Mouse (Mus musculus) lung, postnatal 0 days (tissue): ENCODE results near the gene Gpr65. TPM values are rescaled to one million over a fixed set of nuclear protein-coding genes. Genes with fewer than 3 reads are reported as not detected.
"Not testable (repeated sequence)": the region's sequence is repeated elsewhere in the genome, so short reads cannot be mapped to it uniquely, and the experiment has no call there.

Experiments used
- ATAC-seq: fragments of 200-750 bp; cut with Nextera tagmentation; 2 replicates; pipeline ENCODE4 v1.8.0; 2017; ENCODE audit warnings: moderate library complexity
- DNase-seq: peaks from one replicate; pipeline ENCODE4 v3.0.0-alpha.2; 2016; ENCODE audit warnings: low spot score
- H3K27ac ChIP-seq: fragments of 300-500 bp; sonication (generic); 2 replicates; pipeline ENCODE4 v1.5.1; 2014; ENCODE audit warnings: antibody characterized with exemption, mild to moderate bottlenecking, low read length, mixed read lengths
- H3K27me3 ChIP-seq: fragments of 300-500 bp; sonication (generic); replicated peaks from 2 replicates; pipeline ENCODE4 v1.6.1; 2014; ENCODE audit warnings: low read length, mixed read lengths; ENCODE audit not compliant: insufficient read depth
- H3K36me3 ChIP-seq: fragments of 300-500 bp; sonication (generic); 2 replicates; pipeline ENCODE4 v1.6.1; 2014; ENCODE audit warnings: low read length, mixed read lengths; ENCODE audit not compliant: insufficient read depth
- H3K4me1 ChIP-seq: fragments of 300-500 bp; sonication (generic); 2 replicates; pipeline ENCODE4 v1.6.1; 2014; ENCODE audit warnings: antibody characterized with exemption, low read depth, low read length, mixed read lengths; ENCODE audit not compliant: insufficient read depth
- H3K4me2 ChIP-seq: fragments of 300-500 bp; sonication (generic); replicated peaks from 2 replicates; pipeline ENCODE4 v1.6.1; 2014; ENCODE audit warnings: low read depth, mild to moderate bottlenecking, low read length, moderate library complexity, mixed read lengths
- H3K4me3 ChIP-seq: fragments of 300-500 bp; sonication (generic); 2 replicates; pipeline ENCODE4 v1.5.1; 2014; ENCODE audit warnings: low read depth, low read length
- H3K9ac ChIP-seq: fragments of 300-500 bp; sonication (generic); replicated peaks from 2 replicates; pipeline ENCODE4 v1.6.1; 2014; ENCODE audit warnings: low read depth, mild to moderate bottlenecking
- H3K9me3 ChIP-seq: fragments of 300-500 bp; sonication (generic); 2 replicates; pipeline ENCODE4 v1.6.1; 2016; ENCODE audit warnings: low read length, mixed read lengths
- CTCF ChIP-seq: IDR thresholded peaks from 2 replicates; pipeline ENCODE4 v1.5.1; 2016; ENCODE audit warnings: antibody characterized with exemption, mild to moderate bottlenecking
- EP300 ChIP-seq: IDR thresholded peaks from 2 replicates; pipeline ENCODE4 v1.6.1; 2016; ENCODE audit warnings: antibody characterized with exemption, mild to moderate bottlenecking, control low read depth
- WGBS: fragments of 180-500 bp; shearing (Covaris S2); extraction: QIAGEN DNeasy Blood & Tissue Kit; methylation state at CpG from one replicate; pipeline ENCODE4 v1.1.7; 2014; 5-methylcytosine and 5-hydroxymethylcytosine counted together
- polyA plus RNA-seq: library from polyadenylated mRNA; unstranded; fragments of >200 nt; fragmentation: Nextera tagmentation; extraction: Ambion mirVana; gene quantifications from 2 replicates; pipeline ENCODE4 v1.2.1, GENCODE M21; 2015

Gene Gpr65
- 1.1 and 2.3 TPM in 2 replicates for polyA plus RNA-seq

DNA sequence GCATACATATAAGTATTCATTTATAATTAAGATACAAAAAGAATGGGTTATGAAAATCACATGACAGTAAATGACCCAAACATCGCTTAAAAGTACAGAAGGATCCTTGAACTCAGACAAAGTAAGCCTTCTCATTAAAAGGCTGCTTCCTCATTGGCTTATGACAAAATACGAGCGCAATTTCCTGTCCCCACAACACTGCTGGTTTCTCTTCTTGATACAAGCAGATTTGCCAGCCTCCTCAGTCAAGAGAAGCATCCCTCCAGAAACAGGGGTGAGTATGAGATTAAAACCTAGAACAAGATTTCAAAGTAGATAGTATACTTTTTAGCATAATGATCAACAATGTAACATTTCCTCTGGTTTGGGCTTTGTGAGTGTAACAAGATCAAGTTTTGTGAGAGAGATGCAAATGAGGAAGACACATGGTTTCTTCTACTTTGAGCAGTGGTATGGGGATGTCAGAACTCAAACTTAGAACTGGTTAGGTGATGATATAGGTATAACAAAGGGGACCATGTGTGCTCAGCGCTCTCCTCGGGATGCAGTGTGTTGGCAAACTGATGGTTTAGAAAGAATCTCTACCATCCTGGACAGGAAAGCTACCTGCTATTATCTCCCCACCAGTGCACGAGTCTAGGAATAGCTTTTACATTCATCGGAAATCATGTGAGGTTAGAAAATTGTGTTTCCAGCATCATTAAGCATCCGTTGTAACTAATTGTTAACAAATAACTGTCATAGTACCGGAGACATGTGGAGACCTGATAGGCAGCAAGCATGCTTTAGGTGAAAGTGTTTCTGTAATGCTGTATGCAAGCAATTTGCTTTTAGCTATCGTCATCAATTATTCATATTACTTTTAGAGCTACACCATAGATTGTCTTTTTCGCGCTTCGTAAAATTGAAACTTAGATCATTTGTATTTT lies at the start of gene Gpr65:
Gene Gpr65, plus strand, starts transcription at position 195 of the 929 bp plus-strand sequence.
- H3K4me2 ChIP-seq = no peak within 1 kb of the TSS
- DNase-seq = no peak
- WGBS = 83% methylated on average over 13 of the region's 13 CpGs
- no peaks in the 10 kb centered on the region for H3K36me3 ChIP-seq
- H3K27ac ChIP-seq = no peak within 1 kb of the TSS
- no peak within 1 kb of the TSS for H3K4me3 ChIP-seq
- no peaks in the 10 kb centered on the region for H3K9me3 ChIP-seq
- H3K27me3 ChIP-seq = no peaks in the 10 kb centered on the region
- ATAC-seq = no peak
- TF ChIP-seq EP300 (no peak), CTCF (no peak)
- H3K9ac ChIP-seq = no peak within 1 kb of the TSS
- H3K4me1 ChIP-seq = no peaks in the 10 kb centered on the region

DNA sequence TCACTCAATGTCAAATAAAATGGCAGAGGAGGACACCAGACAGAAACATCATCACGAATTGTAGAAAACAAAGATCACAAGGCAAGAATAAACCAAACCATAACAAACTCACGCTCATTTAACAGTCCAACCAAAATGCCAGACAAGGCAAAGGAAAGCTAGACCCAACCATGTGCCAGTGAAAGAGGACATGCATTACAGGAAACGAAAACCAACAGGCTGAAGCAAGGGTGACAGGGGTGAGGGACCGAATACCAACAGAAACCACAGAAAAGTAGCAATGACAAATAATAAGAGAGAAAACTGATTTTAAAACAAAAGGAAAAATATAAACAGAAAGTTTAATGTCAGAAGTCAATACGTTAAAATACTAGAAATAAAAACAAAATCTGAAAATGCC lies 45.1 kb upstream of the Gpr65 start:
- WGBS = 82% methylated on average over 5 of the region's 5 CpGs
- ATAC-seq = no peak
- no peak for DNase-seq
- Histone ChIP-seq H3K4me3 (no peak overlapping the region), H3K36me3 (0 out of 2 replicates have a peak, but pooled peaks cover 4% of the 10 kb centered on the region), H3K4me2 (no peak overlapping the region), H3K4me1 (no peaks in the 10 kb centered on the region), H3K9me3 (no peaks in the 10 kb centered on the region), H3K27ac (no peak overlapping the region), H3K9ac (no peak overlapping the region), H3K27me3 (no peaks in the 10 kb centered on the region)
- TF ChIP-seq CTCF = no peak
- no peak for TF ChIP-seq EP300

DNA sequence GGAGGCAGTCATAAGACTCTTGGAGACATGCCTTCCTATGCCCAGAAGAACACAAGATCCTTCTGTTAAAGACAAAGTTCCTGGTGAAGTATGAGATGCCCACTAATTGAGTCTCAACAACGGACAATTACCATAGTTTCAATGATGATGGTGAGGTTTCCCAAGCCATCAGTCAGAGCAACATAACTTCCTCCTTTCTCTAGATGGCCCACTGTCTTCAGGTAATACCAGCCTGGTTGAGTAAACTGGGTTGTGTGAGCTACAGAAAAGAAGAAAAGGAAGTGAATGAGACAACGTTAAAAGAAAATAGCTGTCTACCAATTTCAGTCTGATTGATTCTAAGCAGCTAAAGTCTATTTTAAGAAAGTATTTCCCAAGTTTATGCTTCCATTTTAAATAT lies 41.4 kb upstream of the Gpr65 start:
- Histone ChIP-seq H3K4me1 (no peaks in the 10 kb centered on the region), H3K36me3 (0 out of 2 replicates have a peak, but pooled peaks cover 4% of the 10 kb centered on the region), H3K27me3 (no peaks in the 10 kb centered on the region), H3K27ac (no peak overlapping the region), H3K9ac (no peak overlapping the region), H3K4me3 (no peak overlapping the region), H3K4me2 (no peak overlapping the region), H3K9me3 (no peaks in the 10 kb centered on the region)
- 91% methylated on average over 2 of the region's 2 CpGs for WGBS
- DNase-seq = no peak
- no peak for TF ChIP-seq EP300
- TF ChIP-seq CTCF = no peak
- no peak for ATAC-seq

DNA sequence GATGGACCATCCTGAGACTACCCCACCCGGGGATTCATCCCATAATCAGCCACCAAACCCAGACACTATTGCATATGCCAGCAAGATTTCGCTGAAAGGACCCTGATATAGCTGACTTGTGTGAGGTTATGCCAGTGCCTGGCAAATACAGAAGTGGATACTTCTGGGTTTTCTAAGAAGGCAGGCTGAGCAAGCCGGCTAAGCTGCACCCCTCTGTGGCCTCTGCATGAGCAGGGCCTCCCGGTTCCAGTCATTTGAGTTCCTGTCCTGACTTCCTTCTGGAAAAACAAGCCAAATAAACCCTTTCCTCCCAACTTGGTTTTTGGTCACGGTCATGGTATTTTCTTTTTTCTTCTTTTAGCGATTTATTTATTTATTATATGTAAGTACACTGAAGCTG lies 30.0 kb upstream of the Gpr65 start:
- H3K9ac ChIP-seq = not testable (repeated sequence)

DNA sequence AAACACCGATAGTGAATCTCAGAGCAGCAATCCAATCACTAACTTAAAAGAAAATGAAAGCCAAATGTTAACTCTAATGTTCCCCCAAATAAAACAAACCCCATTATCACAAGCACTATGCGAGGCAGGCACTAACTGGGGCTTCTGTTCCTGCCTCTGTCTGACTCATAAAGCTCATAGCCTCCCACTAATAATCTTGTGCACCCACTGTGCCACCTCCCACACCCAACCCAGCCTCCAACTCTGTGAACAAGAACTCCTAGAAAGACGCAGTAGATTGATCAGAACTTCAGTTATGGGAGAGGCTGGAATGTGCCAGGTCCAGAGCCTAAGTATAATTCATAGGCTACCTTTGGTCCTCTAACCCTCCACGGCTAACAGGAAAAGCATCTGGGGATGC lies 24.3 kb upstream of the Gpr65 start:
- Histone ChIP-seq H3K27ac (no peak overlapping the region), H3K9me3 (no peaks in the 10 kb centered on the region), H3K4me2 (no peak overlapping the region), H3K4me3 (no peak overlapping the region), H3K4me1 (no peaks in the 10 kb centered on the region), H3K36me3 (no peaks in the 10 kb centered on the region), H3K9ac (no peak overlapping the region), H3K27me3 (no peaks in the 10 kb centered on the region)
- DNase-seq = no peak
- TF ChIP-seq EP300 = no peak
- TF ChIP-seq CTCF = no peak
- no peak for ATAC-seq
- WGBS = 84% methylated on average over 4 of the region's 4 CpGs

More for the DNA sequence above, 30.0 kb upstream of the Gpr65 start:
- not testable (repeated sequence) for H3K4me1 ChIP-seq, H3K36me3 ChIP-seq, ATAC-seq, H3K27me3 ChIP-seq, H3K9me3 ChIP-seq, H3K4me3 ChIP-seq, H3K4me2 ChIP-seq, DNase-seq, H3K27ac ChIP-seq
- 80% methylated on average over 6 of the region's 6 CpGs for WGBS

DNA sequence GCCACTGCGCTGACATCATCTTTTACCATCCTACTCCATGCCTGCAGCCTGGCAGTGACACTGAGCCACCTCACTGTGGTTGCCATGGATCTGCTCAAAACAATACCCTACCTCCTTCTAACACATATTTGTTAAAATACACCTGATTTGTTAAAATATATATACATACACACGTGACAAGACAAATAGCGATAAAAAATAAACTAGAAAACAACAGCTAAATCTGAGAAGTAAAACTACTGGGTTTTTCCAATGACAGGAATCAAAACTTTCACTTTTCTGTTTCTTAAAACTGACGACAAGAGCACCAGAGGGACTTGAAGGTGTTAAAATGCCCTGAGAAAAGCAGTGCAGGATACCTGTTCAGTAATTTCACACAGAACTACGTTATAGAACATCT lies 23.6 kb upstream of the Gpr65 start:
- 88% methylated on average over 5 of the region's 5 CpGs for WGBS
- Histone ChIP-seq H3K36me3 (no peaks in the 10 kb centered on the region), H3K27ac (no peak overlapping the region), H3K4me1 (no peaks in the 10 kb centered on the region), H3K4me3 (no peak overlapping the region), H3K4me2 (no peak overlapping the region), H3K9me3 (no peaks in the 10 kb centered on the region), H3K27me3 (no peaks in the 10 kb centered on the region), H3K9ac (no peak overlapping the region)
- TF ChIP-seq EP300 (no peak), CTCF (no peak)
- no peak for DNase-seq
- ATAC-seq = no peak
